Mouse (Mus musculus) Patski (cell line): ENCODE measurements at regions not wholly inside any gene's neighbourhood (a gene's known extent, or its start where the extent isn't known, plus 50 kb on each side); places are given as distances from the start of the nearest gene placed in this dataset.

Experiments used
- ATAC-seq: fragments of 100-300 bp; one replicate; pipeline ENCODE4 v1.8.0; 2021
- CTCF ChIA-PET: fragments of 350-600 bp; sonication (Branson Sonifier 250); formaldehyde crosslinking; loops from one replicate; lab custom pipeline; 2022; ENCODE audit warnings: inconsistent platforms; lab: Charles Lee
- POLR2A ChIA-PET: fragments of 350-600 bp; sonication (Branson Sonifier 250); formaldehyde crosslinking; loops from one replicate; lab custom pipeline; 2022; ENCODE audit warnings: antibody characterized with exemption, inconsistent platforms; lab: Charles Lee
- DNase-seq: peaks from one replicate; pipeline ENCODE4 v3.0.0-alpha.2; 2011; ENCODE audit warnings: low read depth, low spot score
- H3K27me3 ChIP-seq: fragments of 371-371 bp; one replicate; pipeline ENCODE4 v1.5.1; 2021
- CTCF ChIP-seq: fragments of 100-300 bp; IDR thresholded peaks from one replicate; pipeline ENCODE4 v1.5.1; 2021
- in situ Hi-C: fragments of 300-500 bp; cut with MboI; formaldehyde crosslinking; loops from 3 replicates; pipeline ENCODE4 v1.11.1; 2018; ENCODE audit warnings: low pct_unique_long_range_greater_than_20kb, mixed read lengths

- ATAC-seq: no peak
Measured at GRCm38 (mm10) chr6:78165615-78166014, 186.1 kb upstream of the Ctnna2 start.

More at GRCm38 (mm10) chr6:78165615-78166014, 186.1 kb upstream of the Ctnna2 start:
- in situ Hi-C loops: no loop called here
- CTCF ChIA-PET: interaction anchor here (1.5 kb wide), 1 partner anchor 12 kb away, joined by 3 read pairs; no protein-coding TSS in a partner anchor
- H3K27me3 ChIP-seq: no peaks in the 10 kb centered on the region
- POLR2A ChIA-PET: no interaction called here
- no peak for TF ChIP-seq CTCF
- no peak for DNase-seq
